Mouse (Mus musculus): ENCODE data around the gene Tprn. TPM values are rescaled to one million over a fixed set of nuclear protein-coding genes. Genes with fewer than 3 reads are reported as not detected.
A peak's percentile ranks its signal among the peaks of the same experiment; 100 is the strongest.
"Not testable (repeated sequence)": the region's sequence is repeated elsewhere in the genome, so short reads cannot be mapped to it uniquely, and the experiment has no call there.

The Tprn gene
- polyA plus RNA-seq, 1 experiment from 2014 or later: 10.0 TPM

DNA sequence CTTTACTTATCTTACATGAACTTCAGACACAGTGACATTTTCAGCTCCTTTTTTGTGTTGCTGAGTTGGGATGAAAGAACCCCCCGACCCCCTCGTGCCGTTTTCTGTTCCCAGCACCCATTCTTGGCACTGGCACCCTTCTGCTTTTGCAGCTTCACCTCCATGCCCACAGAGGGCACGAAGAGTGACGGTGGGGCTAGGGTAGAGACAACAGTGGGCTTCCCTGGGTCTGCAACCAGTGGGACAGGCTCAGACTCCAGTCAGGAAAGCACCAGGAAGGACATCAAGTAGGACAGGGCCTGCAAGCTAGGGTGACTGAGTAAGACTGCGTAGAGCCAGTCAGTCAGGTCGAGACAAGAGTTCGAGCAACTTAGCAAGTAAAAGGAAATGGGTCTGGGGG lies 22.1 kb upstream of the Tprn start:
- peak; percentile 11 for ATAC-seq (ENCODE audit: low FRiP score)
- 0 out of 2 replicates have a peak, but pooled peaks cover 3% of the 10 kb centered on the region for H3K36me3 ChIP-seq (replicated peaks)
- H3K27ac ChIP-seq: 0 out of 2 replicates have a peak overlapping the region, but pooled peaks have one; percentile 61
- no peaks in the 10 kb centered on the region for H3K9me3 ChIP-seq
- no peak overlapping the region for H3K9ac ChIP-seq
- WGBS: 46% methylated on average over 8 of the region's 8 CpGs
- peak overlapping the region; percentile 64 for H3K4me3 ChIP-seq (replicated peaks)
- H3K4me1 ChIP-seq: peaks cover 31% of the 10 kb centered on the region
- peak overlapping the region; percentile 97 for H3K4me2 ChIP-seq
- peaks cover 45% of the 10 kb centered on the region for H3K27me3 ChIP-seq

DNA sequence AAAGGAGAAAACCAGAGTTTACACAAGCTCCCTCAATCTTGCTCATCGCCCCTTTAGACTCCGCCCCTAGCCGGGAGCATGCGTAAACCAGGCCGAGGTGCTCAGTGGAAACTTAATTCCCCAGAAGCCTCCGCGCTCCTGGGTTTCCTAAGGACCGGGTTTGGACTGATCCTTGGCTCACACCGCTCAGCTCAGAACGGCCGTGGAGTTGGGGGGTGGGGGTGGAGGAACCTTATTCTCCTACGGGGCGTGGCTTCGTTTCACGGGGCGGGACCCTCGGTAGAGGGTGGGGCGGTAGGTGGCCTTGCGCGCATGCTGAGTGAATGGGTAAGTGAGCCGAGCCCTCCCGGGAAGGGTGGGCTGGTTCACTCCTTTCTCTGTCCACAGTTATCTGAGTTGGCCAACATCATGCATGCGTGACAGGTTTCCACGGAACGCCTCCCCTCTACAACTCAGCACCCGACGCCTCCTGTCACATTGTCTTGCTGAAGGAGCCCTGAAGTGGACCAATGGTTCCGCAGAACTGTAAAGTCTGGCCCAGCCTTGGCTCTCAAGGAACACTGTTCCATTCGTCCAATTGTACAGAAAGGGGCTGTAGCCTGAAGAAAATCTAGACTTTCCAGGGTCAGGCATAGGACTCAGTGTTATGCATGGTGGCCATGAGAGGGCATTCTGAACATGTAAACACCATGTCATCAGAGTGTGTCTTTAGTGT lies 21.5 kb upstream of the Tprn start:
- WGBS: 1% methylated on average over 29 of the region's 29 CpGs

DNA sequence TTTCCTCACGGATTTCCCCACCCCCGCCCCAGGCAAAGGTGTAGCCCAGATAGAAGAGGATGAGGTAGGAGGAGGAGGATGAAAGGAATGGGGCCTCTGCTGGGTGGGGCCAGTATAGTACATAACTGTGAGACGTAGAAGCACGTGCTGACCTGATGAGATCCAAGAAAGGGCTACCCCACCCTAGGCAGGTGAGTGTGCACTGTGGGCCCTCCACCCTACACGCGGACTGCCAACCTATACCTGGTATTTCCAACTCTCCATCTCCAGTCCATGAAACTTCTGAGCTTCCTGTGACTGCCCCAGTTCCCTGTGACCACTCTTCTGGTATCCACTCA lies 21.0 kb upstream of the Tprn start:
- Histone ChIP-seq H3K27ac (0 out of 2 replicates have a peak overlapping the region, but pooled peaks have one; percentile 61), H3K4me3 (replicated peaks) (peak overlapping the region; percentile 64), H3K4me2 (peak overlapping the region; percentile 97), H3K36me3 (replicated peaks) (peaks cover 13% of the 10 kb centered on the region; the same call in 1 of the 2 replicates), H3K4me1 (peaks cover 31% of the 10 kb centered on the region), H3K9me3 (no peaks in the 10 kb centered on the region), H3K9ac (peak overlapping the region; percentile 77), H3K27me3 (peaks cover 34% of the 10 kb centered on the region)
- peak; percentile 25 for ATAC-seq (ENCODE audit: low FRiP score)
- 24% methylated on average over 6 of the region's 6 CpGs for whole genome bisulfite sequencing

More for the DNA sequence above, 21.5 kb upstream of the Tprn start:
- Histone ChIP-seq H3K4me1 (peaks cover 31% of the 10 kb centered on the region), H3K4me3 (replicated peaks) (peak overlapping the region; percentile 64), H3K9ac (peak overlapping the region; percentile 49), H3K27ac (peak overlapping the region; percentile 61; the same call in 1 of the 2 replicates), H3K27me3 (peaks cover 40% of the 10 kb centered on the region), H3K36me3 (replicated peaks) (peaks cover 9% of the 10 kb centered on the region; the same call in 1 of the 2 replicates), H3K4me2 (peak overlapping the region; percentile 97), H3K9me3 (no peaks in the 10 kb centered on the region)
- ATAC-seq (ENCODE audit: low FRiP score): peak; percentile 80

DNA sequence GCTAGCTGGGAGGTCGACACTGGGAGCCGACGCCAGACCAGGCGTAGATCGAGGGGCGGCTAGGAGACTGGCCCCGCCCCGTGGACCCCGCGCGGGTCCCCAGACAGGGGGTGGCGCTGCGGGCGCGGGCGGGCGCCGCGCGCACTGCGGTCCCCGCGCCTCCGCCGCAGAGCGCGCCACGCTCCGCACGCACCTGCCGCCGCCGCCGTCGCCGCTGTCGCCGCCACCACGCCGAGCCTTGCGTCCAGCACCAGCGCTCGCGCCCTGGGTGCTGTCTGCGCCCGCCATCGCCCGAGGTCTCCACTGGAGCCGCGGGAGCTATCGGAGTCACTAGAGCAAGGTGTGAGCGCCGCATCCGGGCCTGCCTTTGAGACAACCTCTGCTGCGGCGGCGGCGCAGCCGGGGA lies 20.3 kb upstream of the Tprn start, which contains the start of the genes Rnf208 and Cysrt1:
Gene Rnf208, plus strand, starts transcription at position 155 of the 406 bp plus-strand sequence.
Gene Cysrt1, minus strand, starts transcription at position 352 of the 406 bp plus-strand sequence.
- Histone ChIP-seq H3K27me3 (peaks cover 32% of the 10 kb centered on the region), H3K9me3 (no peaks in the 10 kb centered on the region), H3K4me2 (peak within 1 kb of the TSS; percentile 97), H3K36me3 (replicated peaks) (peaks cover 16% of the 10 kb centered on the region; the same call in 1 of the 2 replicates), H3K9ac (peak within 1 kb of the TSS; percentile 77), H3K4me1 (peaks cover 31% of the 10 kb centered on the region), H3K4me3 (replicated peaks) (peak within 1 kb of the TSS; percentile 64), H3K27ac (0 out of 2 replicates have a peak within 1 kb of the TSS, but pooled peaks have one; percentile 61)
- under 1% methylated on average over 32 of the region's 59 CpGs for WGBS
- ATAC-seq (ENCODE audit: low FRiP score): peak; percentile 60

DNA sequence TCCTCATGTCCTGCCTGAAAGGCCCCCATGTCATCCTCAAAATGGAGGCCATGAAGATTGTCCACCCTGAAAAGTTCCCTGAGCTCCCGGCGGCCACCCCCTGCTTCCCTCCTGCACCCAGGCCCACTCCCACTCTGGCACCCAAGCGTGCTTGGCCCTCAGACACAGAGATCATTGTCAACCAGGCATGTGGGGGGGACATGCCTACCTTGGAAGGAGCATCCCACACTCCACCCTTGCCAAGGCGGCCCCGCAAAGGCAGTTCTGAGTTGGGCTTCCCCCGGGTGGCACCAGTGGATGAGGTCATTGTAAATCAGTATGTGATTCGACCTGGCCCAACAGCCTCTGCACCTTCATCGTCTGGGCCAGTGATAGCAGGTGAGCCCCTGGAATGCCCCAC lies 19.1 kb upstream of the Tprn start:
- Histone ChIP-seq H3K27ac (no peak overlapping the region), H3K9ac (peak overlapping the region; percentile 77; the same call in 1 of the 2 replicates), H3K4me1 (peaks cover 31% of the 10 kb centered on the region), H3K4me2 (peak overlapping the region; percentile 97), H3K27me3 (peaks cover 26% of the 10 kb centered on the region), H3K4me3 (replicated peaks) (no peak overlapping the region), H3K36me3 (replicated peaks) (peaks cover 29% of the 10 kb centered on the region), H3K9me3 (no peaks in the 10 kb centered on the region)
- WGBS: 82% methylated on average over 8 of the region's 8 CpGs
- ATAC-seq (ENCODE audit: low FRiP score): no peak

DNA sequence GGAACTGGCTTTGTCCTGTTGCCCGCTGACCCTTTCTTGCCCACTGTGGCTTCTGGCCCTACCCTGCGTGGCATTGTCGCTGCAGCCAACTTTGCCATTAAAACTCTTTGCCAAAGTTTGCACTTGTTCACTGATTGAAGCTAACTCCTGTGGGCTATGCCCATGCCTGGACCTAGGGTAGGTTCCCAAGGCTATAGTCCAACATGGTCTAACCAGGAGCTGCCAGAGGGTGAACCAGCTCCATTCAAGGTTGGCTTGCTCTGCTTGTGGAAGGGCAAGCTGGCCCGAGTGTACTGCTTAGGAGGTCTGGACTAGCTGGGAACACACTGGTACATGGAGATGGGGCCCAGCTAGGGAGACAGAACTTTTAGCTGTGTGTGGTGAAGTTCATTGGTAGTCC lies 18.3 kb upstream of the Tprn start:
- no peak overlapping the region for H3K4me2 ChIP-seq
- no peak overlapping the region for H3K9ac ChIP-seq
- no peak overlapping the region for H3K4me3 ChIP-seq (replicated peaks)
- H3K9me3 ChIP-seq: no peaks in the 10 kb centered on the region
- H3K4me1 ChIP-seq: peaks cover 31% of the 10 kb centered on the region
- H3K27me3 ChIP-seq: peaks cover 21% of the 10 kb centered on the region
- WGBS: 89% methylated on average over 4 of the region's 4 CpGs
- peaks cover 37% of the 10 kb centered on the region for H3K36me3 ChIP-seq (replicated peaks)
- no peak for ATAC-seq (ENCODE audit: low FRiP score)
- H3K27ac ChIP-seq: no peak overlapping the region

DNA sequence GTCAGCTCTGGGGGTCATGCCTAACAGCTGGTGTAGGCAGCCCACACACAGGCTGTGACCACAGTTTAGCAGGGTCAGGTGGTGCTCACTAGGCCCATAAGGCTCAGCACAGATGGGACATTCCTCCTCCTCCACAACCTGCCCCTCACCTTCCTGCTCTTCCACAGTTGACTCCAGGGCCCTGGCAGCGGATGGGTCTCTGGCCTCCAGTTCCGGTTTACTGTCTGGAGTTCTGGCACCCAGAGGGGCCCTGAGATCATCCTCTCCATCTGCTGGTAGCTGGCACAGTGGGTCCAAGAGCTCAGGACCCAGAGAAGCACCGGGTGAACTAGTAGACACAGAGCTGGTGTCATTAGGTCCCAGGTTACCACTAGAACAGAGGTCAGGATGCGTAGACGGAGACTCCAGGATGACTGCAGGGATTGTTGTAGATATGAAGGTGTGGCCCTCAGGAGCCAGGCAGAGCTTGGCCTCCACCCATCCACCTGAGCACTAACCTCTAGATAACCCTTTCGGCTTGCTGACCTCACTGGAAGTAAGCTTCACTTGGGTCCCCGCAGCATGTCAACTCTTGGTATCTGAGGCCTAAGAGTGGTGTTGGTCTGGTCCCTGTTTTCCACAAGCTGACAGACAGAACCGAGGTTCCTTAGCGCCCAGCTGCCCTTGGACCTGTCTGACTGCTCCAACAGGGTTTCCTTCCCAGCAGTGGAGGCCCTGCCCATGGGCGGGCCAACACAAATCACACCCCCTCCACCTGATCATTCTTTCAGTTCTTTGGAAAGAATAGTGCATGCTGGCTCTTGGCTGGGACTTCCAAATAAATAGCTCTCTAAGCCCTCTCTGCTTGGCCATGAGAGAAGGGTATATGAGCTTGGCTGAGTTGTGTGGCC lies 16.0 kb upstream of the Tprn start, which contains the start of gene AL732309.1:
Gene AL732309.1, minus strand, starts transcription at position 681 of the 890 bp plus-strand sequence.
- no peak within 1 kb of the TSS for H3K4me3 ChIP-seq (replicated peaks)
- H3K9ac ChIP-seq: no peak within 1 kb of the TSS
- no peak within 1 kb of the TSS for H3K4me2 ChIP-seq
- 90% methylated on average over 10 of the region's 10 CpGs for WGBS
- peaks cover 59% of the 10 kb centered on the region for H3K36me3 ChIP-seq (replicated peaks)
- no peak for ATAC-seq (ENCODE audit: low FRiP score)
- H3K9me3 ChIP-seq: no peaks in the 10 kb centered on the region
- H3K27ac ChIP-seq: no peak within 1 kb of the TSS
- H3K4me1 ChIP-seq: peaks cover 18% of the 10 kb centered on the region
- peaks cover 11% of the 10 kb centered on the region for H3K27me3 ChIP-seq

DNA sequence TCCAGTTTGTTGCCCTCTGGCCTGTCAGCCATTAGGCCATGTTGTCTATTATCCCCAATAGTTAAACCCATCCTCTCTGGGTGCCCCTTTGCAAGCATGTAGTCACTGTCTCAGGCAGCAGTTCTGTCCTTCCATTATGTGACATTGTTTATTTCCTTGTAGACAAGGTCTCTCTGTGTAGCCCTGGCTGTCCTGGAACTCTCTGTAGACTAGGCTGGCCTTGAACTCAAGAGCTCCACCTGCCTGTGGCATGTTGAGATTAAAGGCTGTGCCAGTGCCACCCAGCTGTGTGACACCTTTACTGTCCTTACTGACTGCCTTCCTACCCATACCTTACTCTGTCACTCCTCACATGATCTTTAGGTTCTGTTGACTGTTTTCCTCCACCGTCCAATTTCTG lies 10.1 kb upstream of the Tprn start:
- H3K4me2 ChIP-seq: no peak overlapping the region
- H3K9ac ChIP-seq: no peak overlapping the region
- no peak overlapping the region for H3K27ac ChIP-seq
- peaks cover 23% of the 10 kb centered on the region for H3K4me1 ChIP-seq
- H3K36me3 ChIP-seq (replicated peaks): peaks cover 50% of the 10 kb centered on the region
- WGBS: 96% methylated on average over 1 of the region's 1 CpGs
- no peak overlapping the region for H3K4me3 ChIP-seq (replicated peaks)
- no peak for ATAC-seq (ENCODE audit: low FRiP score)
- no peaks in the 10 kb centered on the region for H3K27me3 ChIP-seq
- H3K9me3 ChIP-seq: no peaks in the 10 kb centered on the region

DNA sequence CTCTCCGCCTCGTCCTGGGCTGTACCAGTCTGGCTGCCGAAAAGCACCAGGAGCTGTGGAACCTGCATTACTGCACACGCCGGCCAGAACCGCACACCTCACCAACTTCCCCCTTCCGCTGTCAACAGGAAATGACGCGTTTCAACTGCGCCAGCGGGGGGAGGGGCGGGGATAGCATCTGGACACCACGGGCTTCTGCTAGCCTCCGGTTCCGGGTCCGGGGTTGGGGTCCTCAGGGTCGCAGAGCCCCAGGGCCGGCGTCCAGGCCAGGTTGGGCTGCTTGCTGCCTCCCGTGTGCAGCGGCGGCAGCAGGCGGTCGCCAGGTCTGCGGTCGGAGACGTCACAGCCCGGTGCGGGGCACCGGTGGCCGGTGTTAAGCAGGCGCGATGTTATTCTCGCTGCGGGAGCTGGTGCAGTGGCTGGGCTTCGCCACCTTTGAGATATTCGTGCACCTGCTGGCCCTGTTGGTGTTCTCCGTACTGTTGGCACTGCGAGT lies 7.1 kb upstream of the Tprn start, which contains the start of gene Tmem203:
Gene Tmem203, plus strand, starts transcription at position 156 of the 496 bp plus-strand sequence.
- peak; percentile 93 for ATAC-seq (ENCODE audit: low FRiP score)

DNA sequence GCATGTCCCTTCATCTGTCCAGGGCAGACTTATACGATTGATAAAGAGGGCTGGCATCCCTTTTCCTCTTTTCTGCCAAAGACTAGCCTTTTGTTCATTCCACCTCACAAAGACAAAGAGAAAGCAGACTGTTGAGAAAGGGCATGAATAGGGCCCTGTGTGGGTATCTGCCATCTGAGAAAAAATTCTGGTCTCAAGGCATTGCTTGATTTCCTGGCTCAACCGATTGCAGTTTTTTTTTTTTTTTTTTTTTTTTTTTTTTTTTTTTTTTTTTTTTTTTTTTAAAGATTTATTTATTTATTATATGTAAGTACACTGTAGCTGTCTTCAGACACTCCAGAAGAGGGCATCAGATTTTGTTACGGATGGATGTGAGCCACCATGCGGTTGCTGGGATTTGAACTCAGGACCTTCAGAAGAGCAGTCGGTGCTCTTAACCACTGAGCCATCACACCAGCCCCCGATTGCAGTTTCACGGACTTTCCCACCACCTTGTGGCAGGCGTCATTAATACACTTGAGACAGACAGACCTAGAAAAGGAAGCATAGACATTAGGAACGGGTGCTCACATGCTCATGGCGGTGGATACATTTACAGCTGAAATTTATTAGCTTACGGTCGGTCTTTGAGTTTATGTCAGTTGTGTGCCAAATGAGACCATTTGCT lies 5.8 kb upstream of the Tprn start:
- not testable (repeated sequence) for H3K27me3 ChIP-seq; H3K36me3 ChIP-seq (replicated peaks); H3K27ac ChIP-seq; ATAC-seq (ENCODE audit: low FRiP score); H3K9me3 ChIP-seq
- peaks cover 23% of the 10 kb centered on the region for H3K4me1 ChIP-seq
- H3K4me3 ChIP-seq (replicated peaks): peak overlapping the region; percentile 75
- H3K9ac ChIP-seq: peak overlapping the region; percentile 88
- 66% methylated on average over 11 of the region's 12 CpGs for WGBS
- H3K4me2 ChIP-seq: peak overlapping the region; percentile 97

More for the DNA sequence above, 7.1 kb upstream of the Tprn start, which contains the start of gene Tmem203:
- no peaks in the 10 kb centered on the region for H3K27me3 ChIP-seq
- peaks cover 23% of the 10 kb centered on the region for H3K4me1 ChIP-seq
- H3K4me2 ChIP-seq: peak within 1 kb of the TSS; percentile 97
- no peaks in the 10 kb centered on the region for H3K9me3 ChIP-seq
- peak within 1 kb of the TSS; percentile 74 for H3K27ac ChIP-seq
- peaks cover 21% of the 10 kb centered on the region for H3K36me3 ChIP-seq (replicated peaks)
- H3K9ac ChIP-seq: peak within 1 kb of the TSS; percentile 88
- 0% methylated on average over 39 of the region's 39 CpGs for whole genome bisulfite sequencing
- H3K4me3 ChIP-seq (replicated peaks): peak within 1 kb of the TSS; percentile 75

DNA sequence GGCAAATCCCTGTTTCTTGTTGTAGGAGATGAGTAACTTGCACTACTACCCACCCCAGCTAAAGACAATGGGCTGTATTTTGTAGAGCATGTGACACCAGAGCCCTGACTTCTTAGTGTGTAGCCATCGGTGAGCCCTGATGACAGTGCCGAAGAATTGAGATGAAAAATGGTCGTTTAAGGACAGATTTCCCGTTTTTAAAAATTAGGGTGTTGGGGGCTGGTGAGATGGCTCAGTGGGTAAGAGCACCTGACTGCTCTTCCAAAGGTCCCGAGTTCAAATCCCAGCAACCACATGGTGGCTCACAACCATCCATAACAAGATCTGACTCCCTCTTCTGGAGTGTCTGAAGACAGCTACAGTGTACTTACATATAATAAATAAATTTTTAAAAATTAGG lies 5.2 kb upstream of the Tprn start:
- not testable (repeated sequence) for H3K27ac ChIP-seq; ATAC-seq (ENCODE audit: low FRiP score)

More for the DNA sequence above, 5.2 kb upstream of the Tprn start:
- not testable (repeated sequence) for H3K9me3 ChIP-seq; H3K27me3 ChIP-seq; H3K9ac ChIP-seq; H3K4me2 ChIP-seq; H3K36me3 ChIP-seq (replicated peaks); H3K4me3 ChIP-seq (replicated peaks)
- WGBS: 93% methylated on average over 5 of the region's 5 CpGs
- H3K4me1 ChIP-seq: peaks cover 26% of the 10 kb centered on the region
